Mouse (Mus musculus): Measurements from ENCODE around the gene Mrpl55. TPM values are rescaled to one million over a fixed set of nuclear protein-coding genes. Genes with fewer than 3 reads are reported as not detected.
A peak's percentile ranks its signal among the peaks of the same experiment; 100 is the strongest.

Mrpl55 gene
- total and polyA plus RNA-seq, 2 experiments, result 25.1 to 37.7 TPM

DNA sequence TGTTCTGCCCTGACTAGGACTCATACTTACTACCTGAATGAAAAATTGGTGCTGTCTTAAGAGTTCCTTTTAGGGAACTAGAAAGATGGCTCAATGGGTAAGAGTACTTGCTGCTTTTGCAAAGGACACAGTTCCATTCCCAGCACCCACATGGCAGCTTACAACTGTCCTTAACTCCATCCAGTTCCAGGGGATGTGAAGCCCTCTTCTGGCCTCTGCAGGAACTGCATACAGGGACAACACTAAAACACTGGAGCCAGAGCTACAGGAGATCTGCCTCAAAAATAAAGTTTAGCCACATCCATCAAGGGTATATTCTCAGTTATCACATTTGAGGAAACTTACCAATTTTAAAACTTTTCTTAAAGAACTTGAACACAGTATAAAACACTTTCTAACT is 16.8 kb downstream of the Mrpl55 start:
- Histone ChIP-seq H3K9ac (ENCODE audit: low read depth, low read length) (no peak overlapping the region), H3K4me3 (ENCODE audit: insufficient read depth, low read depth, low read length) (no peak overlapping the region), H3K79me2 (ENCODE audit: control insufficient read depth, insufficient read depth, low read length) (peaks cover 76% of the 10 kb centered on the region), H3K36me3 (ENCODE audit: control insufficient read depth, insufficient read depth, low read length) (peaks cover 11% of the 10 kb centered on the region; the same call in 1 of the 2 replicates), H3K27ac (replicated peaks; ENCODE audit: insufficient read depth, low read depth, low read length) (no peak overlapping the region), H3K4me1 (ENCODE audit: control insufficient read depth, insufficient read depth, low read length) (peaks cover 49% of the 10 kb centered on the region), H3K27me3 (ENCODE audit: control insufficient read depth, insufficient read depth, low read length) (no peaks in the 10 kb centered on the region)
- TF ChIP-seq CTCF (IDR thresholded peaks at IDR 0.05; ENCODE audit: low read depth, low read length), result peak; percentile 57; the same call in 1 of the 2 replicates
- TF ChIP-seq POLR2A (IDR thresholded peaks at IDR 0.05; ENCODE audit: extremely low read depth, insufficient read depth, low read length), result no peak
- no peak for DNase-seq (ENCODE audit: extremely low read depth, low read depth, low spot score)

DNA sequence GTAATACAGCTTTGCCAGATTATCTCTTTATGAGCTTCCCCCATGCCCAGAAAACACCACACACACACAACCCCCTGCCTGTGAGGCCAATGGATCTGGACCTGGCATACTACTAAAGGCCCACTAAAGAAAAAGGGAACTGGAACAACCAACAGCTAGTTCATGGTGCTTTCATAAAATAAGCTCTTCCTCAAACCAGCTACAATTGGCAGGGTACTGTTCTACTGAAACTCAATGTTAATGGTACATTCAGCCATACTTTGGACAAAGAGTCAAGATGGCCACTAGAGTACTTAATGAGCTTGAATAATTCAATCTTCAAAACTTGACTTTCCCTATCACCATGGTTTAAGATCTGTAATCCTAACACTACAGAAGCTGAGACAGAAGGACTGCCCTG is 19.3 kb downstream of the Mrpl55 start:
- H3K27me3 ChIP-seq (ENCODE audit: control insufficient read depth, insufficient read depth, low read length), result no peaks in the 10 kb centered on the region
- no peak overlapping the region for H3K4me3 ChIP-seq (ENCODE audit: insufficient read depth, low read depth, low read length)
- peaks cover 77% of the 10 kb centered on the region for H3K79me2 ChIP-seq (ENCODE audit: control insufficient read depth, insufficient read depth, low read length)
- H3K27ac ChIP-seq (replicated peaks; ENCODE audit: insufficient read depth, low read depth, low read length), result no peak overlapping the region
- H3K9ac ChIP-seq (ENCODE audit: low read depth, low read length), result no peak overlapping the region
- peaks cover 53% of the 10 kb centered on the region for H3K4me1 ChIP-seq (ENCODE audit: control insufficient read depth, insufficient read depth, low read length)
- peaks cover 8% of the 10 kb centered on the region; the same call in 1 of the 2 replicates for H3K36me3 ChIP-seq (ENCODE audit: control insufficient read depth, insufficient read depth, low read length)
- no peak for DNase-seq (ENCODE audit: extremely low read depth, low read depth, low spot score)
- TF ChIP-seq POLR2A (IDR thresholded peaks at IDR 0.05; ENCODE audit: extremely low read depth, insufficient read depth, low read length), result no peak
- no peak for TF ChIP-seq CTCF (IDR thresholded peaks at IDR 0.05; ENCODE audit: low read depth, low read length)

DNA sequence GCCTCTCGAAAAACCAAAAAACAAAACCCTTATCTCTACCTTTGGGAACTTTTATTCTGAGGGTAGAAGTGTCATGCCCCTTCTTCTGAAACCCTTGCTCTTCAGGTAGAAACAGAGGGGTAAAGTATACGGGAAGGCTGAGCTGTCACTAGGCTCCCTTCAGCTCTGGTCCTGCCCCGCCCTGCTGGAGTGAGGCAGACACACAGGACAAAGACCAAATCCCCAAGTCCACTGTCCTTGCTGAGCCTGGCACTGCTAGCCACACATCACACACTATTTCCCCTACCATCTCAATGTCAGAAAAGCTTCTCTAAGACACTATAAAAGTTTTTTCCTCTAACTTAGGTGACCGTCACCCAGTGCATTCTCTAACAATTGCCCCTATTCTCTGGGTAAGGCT is 20.0 kb downstream of the Mrpl55 start:
- peak; percentile 68 for DNase-seq (ENCODE audit: extremely low read depth, low read depth, low spot score)
- TF ChIP-seq CTCF (IDR thresholded peaks at IDR 0.05; ENCODE audit: low read depth, low read length), result no peak
- TF ChIP-seq POLR2A (IDR thresholded peaks at IDR 0.05; ENCODE audit: extremely low read depth, insufficient read depth, low read length), result no peak
- Histone ChIP-seq H3K4me3 (ENCODE audit: insufficient read depth, low read depth, low read length) (no peak overlapping the region), H3K27me3 (ENCODE audit: control insufficient read depth, insufficient read depth, low read length) (no peaks in the 10 kb centered on the region), H3K27ac (replicated peaks; ENCODE audit: insufficient read depth, low read depth, low read length) (no peak overlapping the region), H3K4me1 (ENCODE audit: control insufficient read depth, insufficient read depth, low read length) (peaks cover 53% of the 10 kb centered on the region), H3K79me2 (ENCODE audit: control insufficient read depth, insufficient read depth, low read length) (peaks cover 79% of the 10 kb centered on the region), H3K36me3 (ENCODE audit: control insufficient read depth, insufficient read depth, low read length) (peaks cover 8% of the 10 kb centered on the region; the same call in 1 of the 2 replicates), H3K9ac (ENCODE audit: low read depth, low read length) (no peak overlapping the region)
- WGBS, result 47% methylated on average over 4 of the region's 4 CpGs

DNA sequence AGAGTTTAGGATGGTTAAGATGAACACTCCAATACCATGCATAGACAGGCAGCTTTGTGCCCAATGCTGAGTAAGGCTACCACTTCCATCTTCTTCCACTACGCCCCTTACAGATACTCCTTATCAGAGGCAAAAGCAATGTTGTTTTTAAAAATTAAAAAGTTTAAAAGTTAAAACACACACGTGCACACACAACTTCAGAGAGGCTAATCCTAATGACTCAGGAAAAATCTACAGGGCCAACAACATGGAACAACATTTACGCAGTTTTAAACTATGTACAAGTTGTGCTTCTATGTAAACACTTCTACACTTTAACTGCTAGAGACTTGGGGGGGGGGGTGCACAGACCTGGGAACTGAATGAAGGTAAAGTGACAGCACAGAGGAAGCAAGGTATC is 21.7 kb downstream of the Mrpl55 start:
- DNase-seq (ENCODE audit: extremely low read depth, low read depth, low spot score), result no peak
- H3K79me2 ChIP-seq (ENCODE audit: control insufficient read depth, insufficient read depth, low read length), result peaks cover 68% of the 10 kb centered on the region
- no peak overlapping the region for H3K27ac ChIP-seq (replicated peaks; ENCODE audit: insufficient read depth, low read depth, low read length)
- no peak overlapping the region for H3K4me3 ChIP-seq (ENCODE audit: insufficient read depth, low read depth, low read length)
- no peak overlapping the region for H3K9ac ChIP-seq (ENCODE audit: low read depth, low read length)
- H3K27me3 ChIP-seq (ENCODE audit: control insufficient read depth, insufficient read depth, low read length), result no peaks in the 10 kb centered on the region
- 59% methylated on average over 3 of the region's 3 CpGs for WGBS
- peaks cover 8% of the 10 kb centered on the region; the same call in 1 of the 2 replicates for H3K36me3 ChIP-seq (ENCODE audit: control insufficient read depth, insufficient read depth, low read length)
- peaks cover 46% of the 10 kb centered on the region for H3K4me1 ChIP-seq (ENCODE audit: control insufficient read depth, insufficient read depth, low read length)
- no peak for TF ChIP-seq CTCF (IDR thresholded peaks at IDR 0.05; ENCODE audit: low read depth, low read length)
- TF ChIP-seq POLR2A (IDR thresholded peaks at IDR 0.05; ENCODE audit: extremely low read depth, insufficient read depth, low read length), result no peak

DNA sequence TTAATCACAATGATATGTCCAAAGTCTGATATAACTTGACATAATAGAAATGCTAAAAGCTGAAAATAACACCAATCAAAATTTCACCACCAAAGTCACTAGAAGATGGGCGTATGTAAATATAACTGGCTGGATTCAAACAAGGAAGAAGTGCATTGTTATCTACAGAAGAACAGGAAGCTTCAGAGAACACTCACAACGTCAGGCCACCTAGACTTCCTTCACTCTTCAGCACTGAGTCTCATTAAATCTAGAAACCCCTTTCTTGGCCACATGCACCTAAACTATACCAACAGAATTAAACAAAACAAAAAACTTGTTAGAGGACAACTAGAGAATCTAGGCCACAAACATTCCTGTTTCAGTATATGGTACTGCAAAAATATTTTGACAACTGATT is 22.2 kb downstream of the Mrpl55 start:
- peaks cover 45% of the 10 kb centered on the region for H3K4me1 ChIP-seq (ENCODE audit: control insufficient read depth, insufficient read depth, low read length)
- H3K27ac ChIP-seq (replicated peaks; ENCODE audit: insufficient read depth, low read depth, low read length), result no peak overlapping the region
- H3K4me3 ChIP-seq (ENCODE audit: insufficient read depth, low read depth, low read length), result no peak overlapping the region
- 14% methylated on average over 2 of the region's 2 CpGs for WGBS
- no peak for DNase-seq (ENCODE audit: extremely low read depth, low read depth, low spot score)
- H3K79me2 ChIP-seq (ENCODE audit: control insufficient read depth, insufficient read depth, low read length), result peaks cover 65% of the 10 kb centered on the region
- peaks cover 7% of the 10 kb centered on the region; the same call in 1 of the 2 replicates for H3K36me3 ChIP-seq (ENCODE audit: control insufficient read depth, insufficient read depth, low read length)
- no peak overlapping the region for H3K9ac ChIP-seq (ENCODE audit: low read depth, low read length)
- TF ChIP-seq CTCF (IDR thresholded peaks at IDR 0.05; ENCODE audit: low read depth, low read length) (no peak), POLR2A (IDR thresholded peaks at IDR 0.05; ENCODE audit: extremely low read depth, insufficient read depth, low read length) (no peak)
- no peaks in the 10 kb centered on the region for H3K27me3 ChIP-seq (ENCODE audit: control insufficient read depth, insufficient read depth, low read length)

DNA sequence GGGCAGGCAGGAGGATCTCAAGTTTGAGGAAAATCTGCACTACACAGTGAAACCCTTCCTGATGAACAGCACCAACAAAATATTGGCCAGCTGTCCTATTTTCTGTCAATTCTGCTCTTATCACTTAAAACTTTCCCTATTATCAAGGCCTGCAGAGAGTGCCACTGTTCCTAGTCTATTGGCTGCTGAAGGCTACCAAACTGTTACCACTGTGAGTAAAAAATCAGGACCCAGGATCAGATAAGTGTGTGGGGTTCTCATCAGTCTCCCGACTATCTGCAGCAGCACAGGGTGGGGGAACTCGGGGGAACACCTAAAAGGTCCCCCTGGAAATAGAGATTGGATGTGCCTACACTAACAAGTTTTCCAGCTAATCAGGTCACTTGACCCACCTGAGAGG is 22.9 kb downstream of the Mrpl55 start:
- no peak overlapping the region for H3K4me3 ChIP-seq (ENCODE audit: insufficient read depth, low read depth, low read length)
- WGBS, result 17% methylated on average over 2 of the region's 2 CpGs
- DNase-seq (ENCODE audit: extremely low read depth, low read depth, low spot score), result no peak

More for the DNA sequence above, 22.9 kb downstream of the Mrpl55 start:
- TF ChIP-seq POLR2A (IDR thresholded peaks at IDR 0.05; ENCODE audit: extremely low read depth, insufficient read depth, low read length) (no peak), CTCF (IDR thresholded peaks at IDR 0.05; ENCODE audit: low read depth, low read length) (no peak)
- Histone ChIP-seq H3K9ac (ENCODE audit: low read depth, low read length) (peak overlapping the region; percentile 10; the same call in 1 of the 2 replicates), H3K79me2 (ENCODE audit: control insufficient read depth, insufficient read depth, low read length) (peaks cover 63% of the 10 kb centered on the region), H3K4me1 (ENCODE audit: control insufficient read depth, insufficient read depth, low read length) (peaks cover 42% of the 10 kb centered on the region), H3K36me3 (ENCODE audit: control insufficient read depth, insufficient read depth, low read length) (peaks cover 4% of the 10 kb centered on the region; the same call in 1 of the 2 replicates), H3K27me3 (ENCODE audit: control insufficient read depth, insufficient read depth, low read length) (no peaks in the 10 kb centered on the region), H3K27ac (replicated peaks; ENCODE audit: insufficient read depth, low read depth, low read length) (no peak overlapping the region)

Data from liver, adult 2 months (tissue).